Mouse (Mus musculus): Measurements from ENCODE around the gene Flvcr1.

Flvcr1 gene

DNA sequence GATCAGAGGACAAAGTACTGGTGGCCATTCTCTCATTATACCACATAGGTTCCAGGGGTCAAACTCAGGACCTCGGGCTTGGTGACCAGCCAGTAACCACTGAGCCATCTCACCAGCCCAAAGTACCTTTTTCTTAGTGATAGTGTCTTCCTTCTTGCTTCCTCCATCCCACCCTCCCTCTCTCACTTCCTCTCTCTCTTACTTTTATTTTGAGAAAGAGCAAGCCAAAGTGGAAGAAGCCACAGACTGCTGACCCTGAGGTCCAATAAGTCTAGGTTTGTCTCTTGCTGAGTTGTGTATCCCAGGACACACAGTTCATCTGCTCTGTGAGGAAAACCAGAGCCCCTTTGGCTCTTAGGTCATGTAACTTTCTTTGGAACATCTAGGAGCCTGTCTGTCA is 45.5 kb downstream of the Flvcr1 start:
- no peak for DNase-seq (ENCODE audit: low spot score)

DNA sequence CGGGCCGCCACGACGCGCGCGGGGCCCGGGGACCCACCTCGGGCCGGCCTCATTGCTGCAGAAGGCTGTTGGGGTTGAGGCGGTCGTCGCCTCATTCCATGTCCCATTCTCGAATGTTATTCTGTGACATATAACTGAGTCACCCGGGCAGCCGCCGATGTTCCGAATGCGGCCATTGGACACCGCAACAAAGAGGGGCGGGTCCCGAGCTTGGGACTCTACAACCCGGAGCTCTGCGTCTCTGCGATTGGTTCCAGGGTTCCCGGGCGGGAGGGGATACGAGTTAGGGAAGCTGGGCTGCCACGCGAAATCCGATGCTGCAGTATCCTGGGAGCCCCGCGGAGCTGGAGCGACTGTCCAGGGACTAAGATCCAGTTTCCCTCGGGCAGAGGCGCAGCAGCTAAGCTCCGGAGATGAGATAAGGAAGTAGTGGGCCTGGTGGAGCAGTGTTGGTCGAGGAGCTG is 46.8 kb downstream of the Flvcr1 start, which contains the start of gene Vash2:
TSS of gene Vash2 (minus strand) at position 197 of the 464 bp plus-strand sequence.
- peak; percentile 95 for DNase-seq (ENCODE audit: low spot score)

DNA sequence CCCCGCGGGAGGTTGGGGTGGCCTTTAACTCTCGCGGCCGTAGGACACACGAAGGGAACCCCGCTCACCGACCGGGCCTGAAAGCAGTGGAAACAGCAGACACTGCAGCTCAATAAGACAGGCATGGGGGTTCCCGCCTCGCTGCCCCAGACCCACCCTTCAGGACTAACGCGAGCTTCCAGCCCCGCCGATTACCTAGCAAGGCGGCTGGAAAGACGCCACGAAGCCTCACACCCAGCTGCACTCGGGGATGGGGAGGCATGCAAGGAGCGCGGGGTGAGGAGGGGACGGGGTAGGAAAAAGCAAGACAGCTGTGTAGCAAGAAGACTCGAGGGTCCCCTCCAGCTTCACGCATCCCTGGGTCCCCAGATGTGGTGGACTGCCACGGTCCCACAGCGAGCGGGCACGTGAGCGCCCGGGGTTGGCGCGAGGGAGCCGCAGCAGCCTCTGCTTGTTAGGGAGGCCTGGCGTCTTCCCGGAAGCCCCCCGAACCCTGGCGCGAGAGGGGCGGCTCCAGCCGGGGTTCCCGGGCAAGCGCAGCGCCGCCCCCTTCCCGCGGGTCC is 47.4 kb downstream of the Flvcr1 start:
- no peak for DNase-seq (ENCODE audit: low spot score)

DNA sequence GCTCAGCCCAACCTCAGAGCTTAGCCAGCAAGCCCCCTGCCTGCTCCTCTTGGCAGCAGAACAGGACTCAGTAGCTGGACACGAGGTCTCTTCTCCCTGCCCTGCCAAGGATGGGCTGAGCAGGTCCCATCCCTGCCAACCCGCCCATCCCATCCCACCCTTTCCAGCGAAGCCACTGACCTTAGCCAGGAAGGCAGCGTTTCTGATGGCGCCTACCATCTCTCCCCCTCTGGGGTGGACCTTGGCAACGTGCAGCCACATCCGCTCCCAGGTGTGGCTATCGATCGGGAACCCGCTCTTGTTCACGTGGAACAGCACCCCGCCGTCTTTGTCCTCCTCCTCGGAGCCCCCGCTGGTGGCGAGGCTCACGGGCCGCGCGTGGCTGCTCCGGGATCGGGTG is 48.0 kb downstream of the Flvcr1 start:
- peak; percentile 37 for DNase-seq (ENCODE audit: low spot score)

DNA sequence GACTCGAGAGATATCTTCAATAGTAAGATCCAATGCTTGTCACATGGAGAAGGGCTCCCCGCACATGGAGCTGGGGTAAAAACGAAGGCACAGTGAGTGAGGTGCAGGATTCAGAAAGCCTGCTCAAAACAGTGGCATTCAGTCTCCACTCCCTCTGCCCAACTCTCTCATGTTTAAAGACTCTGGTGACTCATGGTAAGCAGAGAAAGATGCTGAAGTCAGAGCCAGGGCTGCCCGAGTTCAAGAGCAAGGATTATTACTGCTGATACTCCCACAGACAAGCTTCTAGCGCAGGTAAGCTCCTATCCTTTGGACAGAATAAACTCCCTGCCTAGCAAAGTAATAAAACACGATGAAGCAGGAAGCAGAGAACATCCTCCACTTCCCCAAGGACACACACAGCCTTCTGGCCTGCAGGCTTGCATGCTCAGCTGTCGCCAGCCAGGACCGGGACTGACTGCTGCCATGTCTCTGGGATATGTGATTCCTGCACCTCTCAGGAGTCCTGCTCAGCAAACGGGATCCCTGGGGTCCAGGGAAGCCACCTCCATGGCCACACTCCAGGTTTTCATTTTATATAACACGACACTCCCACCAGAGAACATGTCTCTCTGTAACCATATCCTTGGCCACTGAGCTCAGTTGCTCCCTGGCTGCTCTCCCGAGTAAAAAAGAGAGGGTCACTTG is 48.9 kb downstream of the Flvcr1 start:
- DNase-seq (ENCODE audit: low spot score): no peak

DNA sequence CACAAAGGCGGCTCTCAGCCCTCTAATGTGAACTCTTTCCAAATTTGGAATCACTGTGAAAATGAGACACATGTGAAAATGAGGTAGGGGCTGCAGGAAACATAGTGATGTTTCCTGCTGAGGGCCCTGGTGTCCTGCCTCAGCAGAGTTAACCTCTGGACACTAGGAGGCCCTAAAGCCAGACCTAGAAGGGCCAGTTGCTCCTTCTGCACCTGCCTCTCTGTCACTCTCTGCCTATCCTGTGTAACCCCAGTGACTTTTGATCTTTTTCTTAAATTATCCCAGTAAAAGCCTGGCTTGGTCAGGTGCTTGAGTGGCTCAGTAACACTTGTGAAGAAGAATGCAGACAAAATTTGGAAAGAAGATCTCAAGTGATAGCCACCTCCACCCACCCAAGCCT is 51.1 kb downstream of the Flvcr1 start:
- DNase-seq (ENCODE audit: low spot score): no peak

DNA sequence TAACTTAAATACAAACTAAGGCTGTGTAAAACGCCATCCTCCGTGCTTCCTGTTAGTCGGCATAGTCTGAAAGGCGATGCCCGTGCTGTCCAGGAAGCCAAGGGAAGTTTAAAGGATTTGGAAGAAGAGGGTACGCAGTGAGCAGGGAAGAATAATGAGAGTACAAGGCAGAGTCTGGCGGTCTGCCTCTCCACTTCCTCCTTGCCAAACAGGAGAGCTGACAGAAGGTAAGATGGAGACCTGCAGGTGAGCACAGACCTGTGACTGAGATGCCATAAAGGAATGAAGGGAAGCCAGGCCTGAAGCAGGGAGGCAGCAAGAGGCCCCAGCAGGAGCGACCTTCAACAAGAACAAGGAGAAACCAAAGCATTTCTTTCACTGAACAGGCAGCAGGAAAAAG is 51.8 kb downstream of the Flvcr1 start:
- DNase-seq (ENCODE audit: low spot score): no peak

DNA sequence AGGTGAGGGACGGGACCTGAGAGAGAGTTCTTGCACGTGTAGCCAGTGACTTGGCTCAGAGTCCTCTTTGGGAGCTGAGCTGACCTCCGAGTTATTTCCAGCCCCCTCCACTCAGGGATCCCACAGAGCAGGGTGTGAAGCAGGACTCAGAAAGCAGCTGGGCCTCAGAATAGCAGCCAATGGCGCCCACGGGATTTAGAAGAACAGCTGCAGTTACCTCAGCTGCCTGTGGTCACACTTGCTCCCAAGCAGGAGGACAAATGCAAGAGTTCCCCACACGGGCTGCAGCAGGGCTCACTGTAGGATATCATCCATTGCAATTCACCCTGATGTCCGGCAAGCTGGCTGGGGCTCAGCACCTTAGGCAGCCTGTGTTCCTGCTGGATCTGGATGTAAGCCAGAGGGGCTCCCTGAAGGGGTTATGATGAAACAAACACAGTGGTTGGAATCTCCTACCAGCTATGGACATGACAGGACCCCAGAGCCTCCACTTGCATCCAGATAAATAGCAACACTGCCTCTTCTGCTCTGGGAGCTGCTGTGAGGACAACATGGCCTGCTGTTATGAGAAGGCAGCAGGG is 53.3 kb downstream of the Flvcr1 start:
- peak; percentile 22 for DNase-seq (ENCODE audit: low spot score)

DNA sequence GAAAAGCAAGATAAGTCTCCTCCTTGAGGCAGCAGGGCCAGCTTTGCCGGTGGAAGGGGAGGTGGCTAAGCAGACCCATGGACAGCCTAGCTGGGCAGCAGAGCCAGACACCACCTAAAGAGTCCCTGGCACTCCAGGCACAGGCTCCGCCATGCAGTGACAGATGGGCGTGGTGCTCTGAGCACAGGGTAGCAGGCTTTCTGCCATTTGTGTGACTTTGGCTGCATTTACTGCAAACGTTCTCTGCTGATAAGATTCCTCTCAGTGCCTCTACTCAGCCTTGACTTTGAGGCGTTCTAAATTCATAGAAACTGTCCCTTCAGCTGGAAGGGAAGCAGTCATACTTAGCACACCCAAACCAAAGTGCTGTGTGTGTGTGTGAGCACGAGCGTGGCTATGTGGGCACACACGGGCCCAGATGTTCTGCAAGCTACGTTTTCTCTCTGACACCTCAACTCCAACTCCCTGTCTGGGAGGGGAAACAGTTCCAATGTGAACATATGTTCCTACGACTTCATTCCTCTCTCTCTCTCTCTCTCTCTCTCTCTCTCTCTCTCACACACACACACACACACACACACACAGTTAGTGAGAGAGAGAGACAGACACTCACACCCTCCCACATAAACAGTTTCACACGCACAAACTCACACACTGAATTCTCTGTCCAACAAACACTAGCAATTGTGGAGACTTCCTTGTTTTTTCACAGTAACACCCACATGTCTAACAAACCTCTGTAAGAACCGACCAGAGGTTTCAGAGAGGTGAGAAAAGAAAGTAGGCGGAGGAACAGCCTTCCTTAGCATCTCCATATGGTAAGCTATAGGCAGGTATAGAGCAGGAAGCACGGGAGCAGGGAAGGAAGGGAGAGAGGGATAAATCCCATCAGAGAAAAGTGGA is 54.0 kb downstream of the Flvcr1 start:
- DNase-seq (ENCODE audit: low spot score): no peak

DNA sequence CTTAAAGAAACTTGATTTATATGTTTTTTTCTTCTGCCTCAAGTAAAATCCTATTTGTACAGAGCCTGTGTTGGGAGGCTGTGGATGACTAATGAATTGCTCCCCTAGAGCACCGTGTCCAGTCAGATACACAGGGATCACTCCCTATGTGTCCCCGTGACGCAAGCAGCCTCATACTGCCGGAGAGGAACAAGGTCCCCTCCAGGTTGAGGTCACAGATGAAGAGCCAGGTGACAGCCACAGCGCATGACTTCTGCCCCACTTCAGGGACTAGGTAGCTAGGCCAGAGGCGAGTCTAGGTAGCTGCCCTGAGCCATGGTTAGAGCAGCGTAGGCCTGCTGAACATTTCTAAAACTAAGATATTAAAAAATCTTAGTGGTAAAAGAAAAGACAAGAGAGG is 57.9 kb downstream of the Flvcr1 start:
- DNase-seq (ENCODE audit: low spot score): no peak

DNA sequence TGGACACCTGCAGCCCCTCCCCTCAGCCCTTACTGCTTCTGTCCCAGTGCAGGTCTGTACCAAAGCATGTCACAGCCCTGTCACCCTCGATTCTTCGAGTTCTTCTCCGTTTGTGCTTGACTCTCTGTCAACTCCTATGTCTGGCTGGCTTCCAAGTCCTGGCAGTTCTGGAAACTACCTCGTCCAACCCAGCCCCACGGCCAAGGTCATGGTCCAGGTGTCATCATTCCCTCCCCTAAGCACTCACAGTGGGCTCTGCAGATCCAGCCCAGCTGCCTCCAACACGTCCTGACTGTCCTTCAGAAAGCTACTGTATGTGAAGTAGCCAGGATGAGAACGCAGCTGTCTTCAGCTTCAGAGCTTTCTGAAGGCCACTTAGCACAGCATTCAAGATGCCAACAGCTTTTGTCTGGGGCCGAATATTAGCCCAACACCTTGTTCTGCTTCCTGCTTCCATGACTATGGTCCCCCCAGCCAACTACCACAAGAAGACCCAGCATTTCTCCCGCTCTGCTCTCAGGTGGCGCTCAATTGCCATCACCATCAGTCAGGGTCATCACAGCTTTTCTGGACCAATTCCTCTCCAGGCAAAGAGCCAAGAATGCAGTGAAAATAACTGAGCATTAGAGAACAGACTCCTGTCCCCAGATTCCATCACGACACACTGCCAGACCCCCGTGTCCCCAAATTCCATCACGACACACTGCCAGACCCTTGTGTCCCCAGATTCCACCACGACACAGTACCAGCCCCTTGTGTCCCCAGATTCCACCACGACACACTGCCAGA is 60.8 kb downstream of the Flvcr1 start:
- no peak for DNase-seq (ENCODE audit: low spot score)

DNA sequence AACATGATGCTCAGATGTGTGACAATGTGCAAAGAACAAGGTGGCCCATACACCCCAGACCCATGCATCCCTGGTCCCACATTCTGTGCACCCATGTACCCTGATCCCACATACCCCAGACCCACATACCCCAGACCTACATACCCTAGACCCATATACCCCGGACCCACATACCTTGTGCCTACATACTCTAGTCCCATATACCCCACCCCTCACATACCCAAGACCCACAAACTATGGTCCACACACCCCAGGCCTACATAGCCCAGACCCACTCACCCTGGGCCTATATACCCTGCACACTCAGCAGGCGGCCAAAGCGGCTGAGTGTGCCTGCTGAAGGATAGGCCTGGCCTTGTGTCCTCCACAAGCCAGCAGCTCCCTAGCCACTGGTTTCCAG is 63.2 kb downstream of the Flvcr1 start:
- DNase-seq (ENCODE audit: low spot score): no peak

DNA sequence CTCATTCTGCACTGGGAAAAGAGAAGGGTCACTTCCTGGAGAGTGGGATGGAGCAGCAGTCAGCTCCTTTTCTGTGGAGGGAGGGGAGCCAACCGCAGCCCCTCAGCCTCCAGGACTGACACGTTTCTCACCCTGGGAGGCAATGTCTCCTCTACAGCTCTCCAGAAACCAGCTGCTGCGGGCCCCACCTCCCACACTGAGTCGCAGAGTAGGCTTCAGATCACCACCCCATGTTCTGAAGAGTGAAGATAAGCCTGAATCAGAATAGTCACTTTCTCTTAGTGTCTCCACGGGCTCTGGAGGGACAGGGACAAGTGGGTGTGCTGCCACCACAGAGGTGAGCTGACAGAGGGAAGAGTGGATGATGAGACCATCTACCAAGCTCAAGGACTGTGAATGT is 67.1 kb downstream of the Flvcr1 start:
- no peak for DNase-seq (ENCODE audit: low spot score)
